Mouse (Mus musculus) G1E (cell line): ENCODE results near the gene Prpsap1.

ENCODE experiments used
- CTCF ChIP-seq: IDR thresholded peaks from 2 replicates; pipeline ENCODE4 v1.5.1; 2012; ENCODE audit warnings: low read depth, low read length, inconsistent platforms, mixed read lengths
- GATA1 ChIP-seq: IDR thresholded peaks from 2 replicates; pipeline ENCODE4 v1.6.1; 2012; ENCODE audit warnings: borderline replicate concordance, low read length, inconsistent platforms, mixed read lengths
- GATA2 ChIP-seq: IDR thresholded peaks from 2 replicates; pipeline ENCODE4 v1.6.1; 2012; ENCODE audit warnings: low read depth, low read length, inconsistent platforms, borderline replicate concordance
- TAL1 ChIP-seq: conservative IDR thresholded peaks from 2 replicates; pipeline ENCODE4 v1.6.1; 2012; ENCODE audit warnings: low read depth, low read length, inconsistent platforms, mixed read lengths

DNA sequence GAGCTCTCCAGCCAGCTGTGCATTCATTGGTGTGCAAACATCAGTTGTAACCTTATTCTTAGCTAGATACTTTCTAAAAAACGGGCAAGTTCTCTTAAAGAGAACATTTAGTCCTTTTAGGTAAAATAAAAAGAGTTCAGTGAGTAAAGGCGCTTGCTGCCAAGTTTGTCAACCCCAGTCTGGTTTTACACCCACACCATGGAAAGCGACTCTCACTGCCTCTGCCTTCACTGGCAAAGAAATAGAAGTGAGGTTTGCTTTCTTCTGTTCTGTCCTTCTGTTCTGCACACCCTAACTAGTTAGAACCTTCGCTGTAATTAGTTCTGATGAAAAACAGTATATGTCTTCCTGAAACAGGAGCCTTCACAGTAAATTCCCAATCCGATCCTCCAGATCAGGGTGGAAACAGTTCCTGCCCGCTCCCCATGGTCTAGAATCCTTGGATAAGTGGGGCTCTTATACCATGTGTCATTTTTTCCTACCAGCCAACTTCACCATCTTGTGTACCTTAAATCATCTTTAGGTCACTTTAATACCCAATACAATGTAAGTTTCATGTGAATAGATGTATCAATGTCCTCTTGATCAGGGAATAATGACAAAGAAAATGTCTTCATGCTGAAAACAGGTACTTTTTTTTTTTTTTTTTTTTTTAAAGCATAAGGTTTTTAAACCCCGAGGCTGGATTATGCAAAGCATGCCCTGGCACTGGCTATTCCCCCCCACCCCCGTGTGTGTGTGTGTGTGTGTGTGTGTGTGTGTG is 61.2 kb downstream of the Prpsap1 start:
- TF ChIP-seq CTCF (no peak), GATA1 (no peak), TAL1 (no peak), GATA2 (no peak)
